ENCODE assay signal across 14 mouse cellular contexts in the genomic region with DNA sequence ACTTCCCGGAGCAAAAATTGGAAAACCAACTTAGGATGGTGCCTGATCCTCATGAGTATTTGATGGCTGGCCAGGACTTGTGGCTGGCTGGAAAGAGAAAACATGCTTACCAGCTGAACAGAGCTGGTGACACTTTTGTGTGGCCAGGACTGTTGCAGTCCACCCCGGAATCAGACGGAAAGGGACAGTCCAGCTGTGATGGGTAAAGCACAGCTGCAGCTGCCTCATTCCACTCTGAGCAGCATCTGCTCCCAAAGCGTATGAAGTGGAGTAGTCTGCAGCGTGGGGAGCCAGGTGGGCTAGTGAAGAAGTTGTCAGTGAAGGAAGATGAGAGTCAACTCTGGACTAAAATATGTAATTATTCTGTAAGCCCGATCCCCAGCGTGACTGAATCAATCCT.
DNase-seq lines count a peak whose midpoint lies in the region; ATAC-seq lines count a peak whose summit lies in the region.
"Had no signal": no experiment of that assay in that cellular context is flagged by ENCODE, and none has a peak within 500 bp of the region (broad histone marks: within the 10 kb centered on the region; RNA-seq: fewer than 3 reads in every experiment).

No protein-coding gene starts in this region.

- H3K9me3 ChIP-seq in forebrain, embryonic 15.5 days = no peaks in the 10 kb centered on the region
- no peaks in the 10 kb centered on the region for H3K9me3 ChIP-seq in forebrain, embryonic 13.5 days (replicated peaks)
- no peaks in the 10 kb centered on the region for H3K9me3 ChIP-seq in kidney, embryonic 14.5 days (ENCODE audit: control insufficient read depth, low read length)
- H3K9me3 ChIP-seq in stomach, embryonic 16.5 days (replicated peaks; ENCODE audit: control insufficient read depth, low read length) = no peaks in the 10 kb centered on the region

- no peak overlapping the region for H3K9ac ChIP-seq in forebrain, embryonic 15.5 days (replicated peaks)
- H3K9ac ChIP-seq in forebrain, embryonic 13.5 days = no peak overlapping the region
- H3K9ac ChIP-seq in kidney, embryonic 14.5 days (ENCODE audit: low read depth, low read length) = no peak overlapping the region
- peak overlapping the region; percentile 31; the same call in 1 of the 2 replicates for H3K9ac ChIP-seq in stomach, embryonic 16.5 days (ENCODE audit: low read length)

- WGBS in forebrain, embryonic 15.5 days = 83% methylated on average over 7 of the region's 7 CpGs
- WGBS in forebrain, embryonic 13.5 days = 86% methylated on average over 7 of the region's 7 CpGs
- 86% methylated on average over 7 of the region's 7 CpGs for WGBS in kidney, embryonic 14.5 days
- 46% methylated on average over 7 of the region's 7 CpGs for WGBS in stomach, embryonic 16.5 days

- no peak overlapping the region for H3K4me3 ChIP-seq in forebrain, embryonic 15.5 days
- no peak overlapping the region for H3K4me3 ChIP-seq in forebrain, embryonic 13.5 days
- H3K4me3 ChIP-seq in kidney, embryonic 14.5 days (ENCODE audit: low read length) = no peak overlapping the region
- no peak overlapping the region; the same call in 1 of the 2 replicates for H3K4me3 ChIP-seq in stomach, embryonic 16.5 days (replicated peaks; ENCODE audit: low read length)

- no peaks in the 10 kb centered on the region for H3K27me3 ChIP-seq in forebrain, embryonic 15.5 days
- no peaks in the 10 kb centered on the region for H3K27me3 ChIP-seq in forebrain, embryonic 13.5 days
- H3K27me3 ChIP-seq in kidney, embryonic 14.5 days (ENCODE audit: control insufficient read depth, insufficient read depth, low read length) = no peaks in the 10 kb centered on the region
- no peaks in the 10 kb centered on the region for H3K27me3 ChIP-seq in stomach, embryonic 16.5 days (ENCODE audit: control insufficient read depth, insufficient read depth, low read length)
- H3K27me3 ChIP-seq: CH12.LX had no signal

- H3K27ac ChIP-seq in forebrain, embryonic 15.5 days (replicated peaks) = no peak overlapping the region
- no peak overlapping the region for H3K27ac ChIP-seq in forebrain, embryonic 13.5 days
- H3K27ac ChIP-seq in kidney, embryonic 14.5 days (ENCODE audit: low read depth, low read length) = no peak overlapping the region
- peak overlapping the region; percentile 90 for H3K27ac ChIP-seq in stomach, embryonic 16.5 days (ENCODE audit: low read length)

- no peak overlapping the region for H3K4me2 ChIP-seq in forebrain, embryonic 15.5 days (replicated peaks)
- no peak overlapping the region for H3K4me2 ChIP-seq in forebrain, embryonic 13.5 days
- no peak overlapping the region for H3K4me2 ChIP-seq in kidney, embryonic 14.5 days (replicated peaks; ENCODE audit: low read depth, low read length)
- H3K4me2 ChIP-seq in stomach, embryonic 16.5 days (ENCODE audit: low read depth, low read length) = peak overlapping the region; percentile 23

- ATAC-seq in forebrain, embryonic 15.5 days (replicated peaks) = peak; percentile 63; the same call in 1 of the 2 replicates
- ATAC-seq in forebrain, embryonic 13.5 days = no peak
- ATAC-seq in kidney, embryonic 14.5 days (ENCODE audit: low FRiP score, low TSS enrichment) = no peak
- ATAC-seq in stomach, embryonic 16.5 days (ENCODE audit: insufficient read depth, low FRiP score) = no peak
- no peak for ATAC-seq in erythroblast, adult 5-6 weeks (replicated peaks; ENCODE audit: low FRiP score, poor library complexity, severe bottlenecking)

- peak; percentile 18 for DNase-seq in kidney, postnatal 10 days
- DNase-seq in right cerebral cortex, postnatal 10 days (ENCODE audit: low spot score in 2 of 2) = peak; percentile 25 to 31
- DNase-seq in right cerebral cortex, postnatal 4 days = no peak
- DNase-seq: adrenal gland, postnatal 14 days; cerebellum, adult 9-11 months; kidney, postnatal 36 days; midbrain, embryonic 14.5 days; thymus, postnatal 36 days had no signal

- no peaks in the 10 kb centered on the region for H3K36me3 ChIP-seq in forebrain, embryonic 15.5 days
- no peaks in the 10 kb centered on the region for H3K36me3 ChIP-seq in forebrain, embryonic 13.5 days (ENCODE audit: poor library complexity, severe bottlenecking)
- H3K36me3 ChIP-seq in kidney, embryonic 14.5 days (ENCODE audit: control insufficient read depth, insufficient read depth, low read length) = no peaks in the 10 kb centered on the region
- H3K36me3 ChIP-seq in stomach, embryonic 16.5 days (ENCODE audit: control insufficient read depth, insufficient read depth, low read length) = no peaks in the 10 kb centered on the region

- H3K4me1 ChIP-seq in forebrain, embryonic 15.5 days = peaks cover 6% of the 10 kb centered on the region; the same call in 1 of the 2 replicates
- peaks cover 5% of the 10 kb centered on the region; the same call in 1 of the 2 replicates for H3K4me1 ChIP-seq in forebrain, embryonic 13.5 days
- no peaks in the 10 kb centered on the region for H3K4me1 ChIP-seq in kidney, embryonic 14.5 days (ENCODE audit: control insufficient read depth, insufficient read depth, low read length)
- H3K4me1 ChIP-seq in stomach, embryonic 16.5 days (ENCODE audit: control insufficient read depth, insufficient read depth, low read length) = no peaks in the 10 kb centered on the region
